Mouse (Mus musculus) neural tube, embryonic 14.5 days (tissue): Measurements from ENCODE around the gene Gm5483. TPM values are rescaled to one million over a fixed set of nuclear protein-coding genes. Genes with fewer than 3 reads are reported as not detected.
"Not testable (repeated sequence)": the region's sequence is repeated elsewhere in the genome, so short reads cannot be mapped to it uniquely, and the experiment has no call there.

Source experiments
- ATAC-seq: fragments of 200-750 bp; cut with Nextera tagmentation; 2 replicates; pipeline ENCODE4 v1.8.0; 2017; ENCODE audit warnings: low read depth, mild to moderate bottlenecking, moderate TSS enrichment, moderate library complexity
- H3K27ac ChIP-seq: fragments of 300-500 bp; sonication (generic); 2 replicates; pipeline ENCODE4 v1.5.1; 2014; ENCODE audit warnings: low read depth, mild to moderate bottlenecking, control low read depth, low read length, moderate library complexity, mixed read lengths
- H3K27me3 ChIP-seq: fragments of 300-500 bp; sonication (generic); 2 replicates; pipeline ENCODE4 v1.6.1; 2014; ENCODE audit warnings: low read length; ENCODE audit not compliant: control insufficient read depth, insufficient read depth
- H3K36me3 ChIP-seq: fragments of 300-500 bp; sonication (generic); 2 replicates; pipeline ENCODE4 v1.6.1; 2014; ENCODE audit warnings: low read length, mixed read lengths; ENCODE audit not compliant: control insufficient read depth, insufficient read depth
- H3K4me1 ChIP-seq: fragments of 300-500 bp; sonication (generic); 2 replicates; pipeline ENCODE4 v1.6.1; 2014; ENCODE audit warnings: low read length; ENCODE audit not compliant: control insufficient read depth, insufficient read depth
- H3K4me2 ChIP-seq: fragments of 300-500 bp; sonication (generic); 2 replicates; pipeline ENCODE4 v1.6.1; 2014; ENCODE audit warnings: mild to moderate bottlenecking, low read depth, low read length, control low read depth
- H3K4me3 ChIP-seq: fragments of 300-500 bp; sonication (generic); 2 replicates; pipeline ENCODE4 v1.5.1; 2014; ENCODE audit warnings: low read depth, low read length, control low read depth, mixed read lengths
- H3K9ac ChIP-seq: fragments of 300-500 bp; sonication (generic); replicated peaks from 2 replicates; pipeline ENCODE4 v1.6.1; 2014; ENCODE audit warnings: low read depth, mild to moderate bottlenecking, control low read depth, low read length, mixed read lengths
- H3K9me3 ChIP-seq: fragments of 300-500 bp; sonication (generic); 2 replicates; pipeline ENCODE4 v1.6.1; 2016; ENCODE audit warnings: low read length; ENCODE audit not compliant: control insufficient read depth
- WGBS: fragments of 180-500 bp; shearing (Covaris S2); extraction: QIAGEN DNeasy Blood & Tissue Kit; methylation state at CpG from one replicate; pipeline ENCODE4 v1.1.7; 2014; 5-methylcytosine and 5-hydroxymethylcytosine counted together
- polyA plus RNA-seq: library from polyadenylated mRNA; unstranded; fragments of >200 nt; fragmentation: Nextera tagmentation; extraction: Ambion mirVana; gene quantifications from 2 replicates; pipeline ENCODE4 v1.2.1, GENCODE M21; 2014

Gm5483 gene
- polyA plus RNA-seq = 1.8 TPM in 1 of 2 replicates, not detected in the other

DNA sequence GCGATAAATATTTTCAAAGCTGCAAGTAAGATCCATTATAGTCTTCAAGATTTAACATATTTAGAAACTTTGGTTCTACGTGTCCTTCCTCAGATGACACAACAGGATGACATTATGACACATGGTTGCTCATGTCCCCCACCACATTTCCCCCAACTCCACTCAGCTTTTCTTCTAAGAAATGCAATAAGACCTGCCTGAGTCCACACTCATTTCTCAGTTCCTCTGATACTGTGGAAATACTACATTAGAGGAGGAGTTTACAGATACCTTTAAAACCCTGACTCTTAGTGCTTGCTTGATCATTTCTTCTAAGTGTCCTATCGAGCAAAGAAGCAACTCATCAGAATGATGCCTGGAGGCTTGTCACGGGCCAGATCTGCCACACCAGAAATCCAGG, at the start of gene Gm5483:
TSS of gene Gm5483 (plus strand) at position 301 of the 400 bp plus-strand sequence.
- 84% methylated on average over 4 of the region's 4 CpGs for WGBS
- not testable (repeated sequence) for H3K27ac ChIP-seq, H3K4me2 ChIP-seq, H3K4me3 ChIP-seq, H3K36me3 ChIP-seq, H3K4me1 ChIP-seq, ATAC-seq, H3K9ac ChIP-seq, H3K9me3 ChIP-seq, H3K27me3 ChIP-seq

DNA sequence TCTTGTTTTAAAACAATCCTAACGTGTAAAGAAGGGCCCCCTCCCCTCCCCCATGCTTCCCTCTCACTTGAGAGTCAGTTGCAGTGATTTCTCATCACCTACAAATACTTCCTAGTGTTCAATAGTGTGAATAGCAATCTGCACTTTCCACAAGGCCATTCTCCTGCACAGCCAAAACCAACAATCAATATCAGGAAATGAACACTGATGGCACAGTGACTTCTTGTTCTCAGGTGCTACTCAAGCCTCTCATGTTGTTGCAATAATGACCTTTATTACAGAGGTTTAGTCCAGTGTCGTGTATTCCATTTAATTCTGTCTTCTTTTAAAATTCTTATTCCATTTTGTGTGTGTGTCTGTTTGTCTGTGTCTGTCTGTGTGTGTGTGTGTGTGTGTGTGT, 45.8 kb upstream of the Gm5483 start:
- no peak overlapping the region for H3K9ac ChIP-seq
- no peak overlapping the region for H3K4me2 ChIP-seq
- WGBS = 71% methylated on average over 2 of the region's 2 CpGs
- no peak for ATAC-seq
- H3K36me3 ChIP-seq = no peaks in the 10 kb centered on the region
- no peak overlapping the region for H3K4me3 ChIP-seq
- no peak overlapping the region for H3K27ac ChIP-seq
- no peaks in the 10 kb centered on the region for H3K9me3 ChIP-seq
- H3K27me3 ChIP-seq = no peaks in the 10 kb centered on the region
- no peaks in the 10 kb centered on the region for H3K4me1 ChIP-seq

DNA sequence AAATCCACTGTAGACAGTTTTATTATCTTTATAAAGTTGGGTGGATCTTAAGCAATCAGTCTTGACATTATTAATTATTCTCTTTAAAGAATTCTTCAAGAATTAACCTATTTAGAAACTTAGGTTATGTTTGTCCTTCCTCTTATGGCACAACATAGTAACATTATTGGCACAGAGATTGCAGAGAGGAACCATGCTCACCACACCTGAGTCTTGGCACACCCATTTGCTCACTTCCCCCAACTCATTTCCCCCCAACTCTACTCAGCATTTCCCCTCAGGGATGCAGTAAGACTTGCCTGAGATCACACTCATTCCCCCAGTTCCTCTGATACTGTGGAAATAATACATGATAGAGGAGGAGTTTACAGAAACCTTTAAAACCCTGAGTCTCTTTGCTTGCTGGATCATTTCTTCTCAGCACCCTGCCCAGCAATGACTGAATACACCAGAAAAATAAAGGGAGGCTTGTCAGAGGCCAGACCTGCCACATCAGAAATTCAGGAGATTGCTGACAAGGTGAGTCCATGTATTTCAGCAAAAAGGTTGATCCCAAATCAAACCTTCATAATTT, 27.5 kb upstream of the Gm5483 start, which contains the start of gene Stfa2l1:
TSS of gene Stfa2l1 (plus strand) at position 410 of the 574 bp plus-strand sequence.
- H3K9me3 ChIP-seq = no peaks in the 10 kb centered on the region
- no peak within 1 kb of the TSS for H3K27ac ChIP-seq
- no peaks in the 10 kb centered on the region for H3K4me1 ChIP-seq
- no peaks in the 10 kb centered on the region for H3K27me3 ChIP-seq
- H3K9ac ChIP-seq = no peak within 1 kb of the TSS
- no peak within 1 kb of the TSS for H3K4me3 ChIP-seq
- ATAC-seq = no peak
- H3K36me3 ChIP-seq = no peaks in the 10 kb centered on the region
- no peak within 1 kb of the TSS for H3K4me2 ChIP-seq

DNA sequence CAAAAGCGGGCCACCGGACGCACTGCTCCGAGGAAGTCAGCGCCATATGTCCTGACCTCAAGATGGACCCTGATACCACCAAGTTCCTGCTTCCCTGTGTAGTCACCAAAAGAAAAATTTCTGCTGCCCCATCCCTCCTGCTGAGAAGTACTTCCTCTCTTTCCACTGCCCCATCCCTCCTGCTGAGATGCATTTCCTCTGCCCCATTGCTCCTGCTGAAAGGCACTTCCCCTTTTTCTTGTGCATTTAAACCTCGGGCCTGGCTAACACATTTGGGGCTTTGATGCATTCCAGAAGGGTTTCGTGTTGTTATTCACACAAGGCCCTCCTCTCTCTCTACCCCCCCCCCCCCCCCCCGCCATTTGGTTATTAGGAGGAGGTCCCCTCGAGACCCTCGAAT, 16.2 kb upstream of the Gm5483 start:
- not testable (repeated sequence) for H3K27ac ChIP-seq, H3K4me2 ChIP-seq, H3K27me3 ChIP-seq, ATAC-seq, H3K4me3 ChIP-seq, H3K9me3 ChIP-seq, H3K9ac ChIP-seq, H3K36me3 ChIP-seq, H3K4me1 ChIP-seq
- 84% methylated on average over 9 of the region's 10 CpGs for WGBS

DNA sequence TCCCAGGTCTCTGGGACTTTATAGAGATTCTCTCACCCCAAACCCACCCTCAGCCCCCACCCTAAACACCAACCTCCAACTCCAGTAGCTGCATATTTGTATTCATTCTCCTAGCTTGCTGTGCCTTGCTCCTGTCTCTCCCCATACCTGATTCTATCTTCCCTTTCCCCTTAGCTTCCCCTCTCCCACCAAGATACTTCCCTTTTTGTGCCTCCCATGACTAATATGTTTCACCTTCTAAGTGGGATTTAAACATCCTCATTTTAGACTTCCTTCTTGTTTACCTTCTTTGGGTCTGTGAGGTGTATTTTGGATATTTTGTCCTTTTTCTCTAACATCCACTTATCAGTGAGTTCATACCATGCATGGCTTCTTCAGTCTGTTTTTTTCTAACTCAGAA, 7.9 kb upstream of the Gm5483 start:
- no peak overlapping the region for H3K27ac ChIP-seq
- H3K36me3 ChIP-seq = no peaks in the 10 kb centered on the region
- H3K27me3 ChIP-seq = no peaks in the 10 kb centered on the region
- no peak overlapping the region for H3K4me3 ChIP-seq
- no peak overlapping the region for H3K9ac ChIP-seq
- no peak overlapping the region for H3K4me2 ChIP-seq
- no peaks in the 10 kb centered on the region for H3K4me1 ChIP-seq
- ATAC-seq = no peak
- no peaks in the 10 kb centered on the region for H3K9me3 ChIP-seq

DNA sequence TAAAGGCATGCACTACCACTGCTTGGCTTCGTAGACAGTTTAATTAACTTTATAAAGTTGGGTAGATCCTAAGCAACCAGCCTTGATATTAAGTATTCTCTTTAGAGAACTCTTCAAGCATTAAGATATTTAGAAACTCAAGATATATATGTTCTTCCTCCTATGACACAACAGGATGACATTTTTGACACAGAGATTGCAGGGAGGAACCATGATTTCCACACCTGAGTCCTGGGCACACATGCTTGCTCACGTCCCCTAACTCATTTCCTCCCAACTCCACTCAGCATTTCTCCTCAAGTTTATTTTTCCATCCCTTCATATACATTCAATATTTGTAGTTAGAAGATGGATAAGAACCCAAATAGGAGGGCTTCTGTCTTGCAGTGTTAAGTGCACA, 4.1 kb upstream of the Gm5483 start:
- H3K4me3 ChIP-seq = no peak overlapping the region
- no peaks in the 10 kb centered on the region for H3K9me3 ChIP-seq
- no peak overlapping the region for H3K27ac ChIP-seq
- no peaks in the 10 kb centered on the region for H3K4me1 ChIP-seq
- no peak overlapping the region for H3K4me2 ChIP-seq
- 92% methylated on average over 2 of the region's 2 CpGs for WGBS
- no peaks in the 10 kb centered on the region for H3K27me3 ChIP-seq
- no peaks in the 10 kb centered on the region for H3K36me3 ChIP-seq
- no peak overlapping the region for H3K9ac ChIP-seq
- no peak for ATAC-seq

DNA sequence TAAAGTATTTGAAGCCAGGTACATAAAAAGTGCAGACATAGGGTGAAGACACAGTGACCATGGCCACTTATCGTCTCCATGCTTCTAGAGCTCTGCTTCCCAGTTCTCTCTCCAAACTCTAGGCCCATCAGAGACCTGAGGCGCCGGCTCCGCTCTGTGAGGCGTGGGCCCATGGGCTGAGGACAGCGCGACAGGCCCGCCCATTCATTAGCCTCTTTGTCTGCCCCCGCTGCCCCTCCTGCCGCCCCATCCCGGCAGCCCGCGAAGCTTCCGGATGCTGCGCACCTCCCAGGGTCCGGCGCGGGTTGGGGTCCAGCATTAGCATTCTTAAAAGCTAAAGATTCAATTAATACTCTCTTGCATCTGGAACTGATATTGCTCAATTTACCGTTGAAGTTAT, 15.2 kb downstream of the Gm5483 start:
- Histone ChIP-seq H3K4me3 (no peak overlapping the region), H3K9ac (no peak overlapping the region), H3K36me3 (no peaks in the 10 kb centered on the region), H3K27ac (no peak overlapping the region), H3K4me1 (no peaks in the 10 kb centered on the region), H3K27me3 (no peaks in the 10 kb centered on the region), H3K4me2 (no peak overlapping the region), H3K9me3 (no peaks in the 10 kb centered on the region)
- no peak for ATAC-seq
- 54% methylated on average over 19 of the region's 19 CpGs for WGBS

DNA sequence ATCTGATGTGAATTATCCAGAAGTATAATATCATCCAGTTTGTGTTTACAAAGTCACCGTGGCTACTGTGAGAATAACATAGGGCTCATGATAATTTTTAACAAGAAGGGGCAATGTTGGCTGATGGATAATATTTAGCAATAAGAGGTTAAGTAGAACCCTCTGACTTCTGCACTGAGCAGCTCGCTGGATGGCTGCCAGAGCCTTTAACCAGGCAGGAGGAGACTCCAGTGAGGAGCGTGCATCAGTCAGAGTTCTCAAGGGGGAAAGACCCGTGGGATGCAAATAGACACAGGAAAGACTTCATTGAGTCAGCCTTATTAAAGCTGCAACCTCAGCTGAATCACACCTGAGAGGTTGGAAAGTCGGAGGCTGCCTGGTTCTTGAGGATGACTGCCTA, 19.8 kb downstream of the Gm5483 start:
- WGBS = 83% methylated on average over 5 of the region's 5 CpGs
- ATAC-seq = no peak
- H3K9ac ChIP-seq = no peak overlapping the region
- no peaks in the 10 kb centered on the region for H3K27me3 ChIP-seq
- H3K4me3 ChIP-seq = no peak overlapping the region
- no peaks in the 10 kb centered on the region for H3K4me1 ChIP-seq
- H3K4me2 ChIP-seq = no peak overlapping the region
- no peak overlapping the region for H3K27ac ChIP-seq
- H3K36me3 ChIP-seq = no peaks in the 10 kb centered on the region
- H3K9me3 ChIP-seq = no peaks in the 10 kb centered on the region

DNA sequence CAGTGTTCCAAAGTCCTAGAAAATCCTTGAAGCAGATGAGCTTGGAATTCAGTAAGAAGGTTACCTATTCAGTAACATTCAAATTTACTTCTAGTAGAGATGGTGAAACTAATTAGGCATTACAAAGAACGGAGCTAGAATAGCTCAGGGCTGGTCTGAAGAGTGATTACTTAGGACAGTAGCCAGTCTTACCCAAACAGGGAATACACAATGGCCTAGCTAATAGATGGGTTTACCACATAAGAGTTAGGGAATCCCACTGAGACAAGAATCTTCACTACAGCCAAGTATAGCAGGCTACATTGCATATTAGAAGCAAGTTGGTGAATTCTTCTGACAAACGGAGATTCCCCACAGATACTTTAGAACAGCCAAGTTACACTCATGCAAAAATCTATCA, 21.7 kb downstream of the Gm5483 start:
- not testable (repeated sequence) for H3K27me3 ChIP-seq, H3K9ac ChIP-seq, H3K4me1 ChIP-seq, ATAC-seq, H3K27ac ChIP-seq, H3K9me3 ChIP-seq, H3K4me2 ChIP-seq, H3K36me3 ChIP-seq, H3K4me3 ChIP-seq
- 36% methylated on average over 2 of the region's 2 CpGs for WGBS
